Mouse (Mus musculus): ENCODE results near the gene Dgkh. TPM values are rescaled to one million over a fixed set of nuclear protein-coding genes. Genes with fewer than 3 reads are reported as not detected.

The Dgkh gene
- total RNA-seq, 4 experiments from 2014 or later: 1.3 to 2.6 (median 1.9) TPM

- DNase-seq (ENCODE audit: low spot score in 2 of 2): peak; percentile 59 to 68
Observed at GRCm38 (mm10) chr14:78538572-78539320, 193.8 kb downstream of the Dgkh start.

GRCm38 (mm10) chr14:78537551-78537950, 195.0 kb downstream of the Dgkh start:
- DNase-seq (ENCODE audit: low spot score in 2 of 2): no peak

- peak; percentile 87 to 93 for DNase-seq (ENCODE audit: low spot score in 2 of 2)
Observed at GRCm38 (mm10) chr14:78536281-78537165, 196.1 kb downstream of the Dgkh start, which contains the start of gene Akap11. Gene Akap11, minus strand, starts transcription at chr14:78536808.

GRCm38 (mm10) chr14:78535366-78535765, 197.2 kb downstream of the Dgkh start:
- no peak for DNase-seq (ENCODE audit: low spot score in 2 of 2)

GRCm38 (mm10) chr14:78534651-78535050, 197.9 kb downstream of the Dgkh start:
- DNase-seq (ENCODE audit: low spot score in 2 of 2): no peak

- no peak for DNase-seq (ENCODE audit: low spot score in 2 of 2)
Observed at GRCm38 (mm10) chr14:78533701-78534100, 198.9 kb downstream of the Dgkh start.

- no peak for DNase-seq (ENCODE audit: low spot score in 2 of 2)
Observed at GRCm38 (mm10) chr14:78532345-78532744, 200.2 kb downstream of the Dgkh start.

- DNase-seq (ENCODE audit: low spot score in 2 of 2): no peak
Observed at GRCm38 (mm10) chr14:78530256-78530655, 202.3 kb downstream of the Dgkh start.

- DNase-seq (ENCODE audit: low spot score in 2 of 2): no peak
Observed at GRCm38 (mm10) chr14:78528461-78529425, 203.8 kb downstream of the Dgkh start.

- DNase-seq (ENCODE audit: low spot score in 2 of 2): no peak
Observed at GRCm38 (mm10) chr14:78526907-78527306, 205.7 kb downstream of the Dgkh start.

GRCm38 (mm10) chr14:78526475-78526874, 206.1 kb downstream of the Dgkh start:
- DNase-seq (ENCODE audit: low spot score in 2 of 2): no peak

GRCm38 (mm10) chr14:78525611-78526457, 206.7 kb downstream of the Dgkh start:
- no peak for DNase-seq (ENCODE audit: low spot score in 2 of 2)

- no peak for DNase-seq (ENCODE audit: low spot score in 2 of 2)
Observed at GRCm38 (mm10) chr14:78525059-78525458, 207.5 kb downstream of the Dgkh start.

GRCm38 (mm10) chr14:78510713-78511112, 221.9 kb downstream of the Dgkh start:
- no peak for DNase-seq (ENCODE audit: low spot score in 2 of 2)

GRCm38 (mm10) chr14:78509791-78510190, 222.8 kb downstream of the Dgkh start:
- DNase-seq (ENCODE audit: low spot score in 2 of 2): no peak

Other genes starting within 250 kb of the Dgkh start
- 10 to 100 TPM; 19.6 to 29.4 (median 23.0) TPM for gene Akap11, start 196.0 kb downstream of the Dgkh start, total RNA-seq (2022)
- 10 to 100 TPM; 76.1 to 89.9 (median 79.6) TPM for gene Vwa8, start 116.3 kb upstream of the Dgkh start, total RNA-seq (2022)

Measured in gastrocnemius, adult 8-10 months (tissue).